Mouse (Mus musculus) brain, embryonic 14.5 days (tissue): ENCODE measurements around the gene Syce2.

Source experiments
- CTCF ChIP-seq: fragments of 200-500 bp; IDR thresholded peaks from 2 replicates; pipeline ENCODE4 v1.5.1; 2012; ENCODE audit warnings: inconsistent platforms, mild to moderate bottlenecking, moderate library complexity, borderline replicate concordance; ENCODE audit not compliant: insufficient read depth, insufficient read length; ENCODE audit errors: extremely low read depth
- POLR2A ChIP-seq: fragments of 200-500 bp; IDR thresholded peaks from 2 replicates; pipeline ENCODE4 v1.6.1; 2012; ENCODE audit warnings: mild to moderate bottlenecking, inconsistent platforms, borderline replicate concordance; ENCODE audit not compliant: poor library complexity, insufficient read depth, insufficient read length, severe bottlenecking; ENCODE audit errors: extremely low read depth

GRCm38 (mm10) chr8:84832759-84833742 is 38.9 kb upstream of the Syce2 start:
- TF ChIP-seq CTCF (no peak), POLR2A (no peak)
